Mouse (Mus musculus) bone marrow, adult 2 months (tissue): Measurements from ENCODE around the gene Cep104.

ENCODE experiments used
- CTCF ChIP-seq: fragments of 200-500 bp; IDR thresholded peaks from 2 replicates; pipeline ENCODE4 v1.5.1; 2011; ENCODE audit warnings: low read length, control low read depth; ENCODE audit not compliant: control insufficient read depth, insufficient read depth
- POLR2A ChIP-seq: fragments of 200-500 bp; IDR thresholded peaks from 2 replicates; pipeline ENCODE4 v1.6.1; 2011; ENCODE audit warnings: low read depth, mild to moderate bottlenecking, control low read depth, low read length, borderline replicate concordance; ENCODE audit not compliant: control insufficient read depth

- TF ChIP-seq CTCF (no peak), POLR2A (no peak)
Observed at GRCm38 (mm10) chr4:154042577-154042976, 67.6 kb downstream of the Cep104 start, which contains the start of gene Ccdc27.
